Mouse (Mus musculus): ENCODE results near the gene Ugt1a9.

- TF ChIP-seq CTCF (IDR thresholded peaks at IDR 0.05; ENCODE audit: low read depth) (no peak), EP300 (optimal IDR thresholded peaks at IDR 0.05) (no peak)
Measured at GRCm38 (mm10) chr1:88238771-88239170, 168.2 kb downstream of the Ugt1a9 start.

Data from stomach, postnatal 0 days (tissue).